Mouse (Mus musculus): Measurements from ENCODE around the gene Tmem151b. TPM values are rescaled to one million over a fixed set of nuclear protein-coding genes. Genes with fewer than 3 reads are reported as not detected.
A peak's percentile ranks its signal among the peaks of the same experiment; 100 is the strongest.

Gene Tmem151b
- polyA plus RNA-seq, 1 experiment: not detected

DNA sequence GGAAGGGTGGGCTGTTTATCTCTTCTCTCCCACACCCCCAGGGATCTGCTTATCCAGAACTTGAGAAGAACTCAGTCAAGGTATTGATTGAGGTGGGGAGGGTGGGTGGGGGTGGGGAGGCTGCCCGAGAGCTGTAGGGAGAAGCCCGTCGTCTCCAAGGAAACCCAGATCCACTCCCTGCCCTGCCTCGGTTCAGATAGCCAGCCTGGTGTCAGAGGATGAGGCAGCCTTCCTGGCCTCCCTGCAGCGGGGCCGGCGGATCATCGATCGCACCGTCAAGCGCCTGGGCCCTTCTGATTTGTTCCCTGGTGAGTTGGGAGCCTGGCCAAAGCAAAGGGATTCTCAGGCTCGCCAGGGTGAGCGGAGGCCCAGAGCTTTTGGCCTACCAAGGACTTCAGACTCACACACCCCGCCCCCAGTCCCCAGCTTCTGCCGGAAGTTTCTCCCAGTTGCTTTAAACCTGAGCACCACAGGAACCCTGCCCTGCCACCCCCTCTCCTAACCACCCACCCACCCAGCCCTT is 34.2 kb downstream of the Tmem151b start:
- TF ChIP-seq GATA1 (IDR thresholded peaks at IDR 0.05; ENCODE audit: low read length): no peak
- no peak for TF ChIP-seq TAL1 (IDR thresholded peaks at IDR 0.05; ENCODE audit: low read length)
- no peaks in the 10 kb centered on the region for H3K4me1 ChIP-seq (ENCODE audit: control insufficient read depth)
- H3K36me3 ChIP-seq (ENCODE audit: control insufficient read depth): peaks cover 57% of the 10 kb centered on the region
- H3K4me3 ChIP-seq (replicated peaks): no peak overlapping the region
- H3K9me3 ChIP-seq (ENCODE audit: control insufficient read depth, low read length): no peaks in the 10 kb centered on the region
- H3K27me3 ChIP-seq (ENCODE audit: control insufficient read depth): no peaks in the 10 kb centered on the region

GRCm38 (mm10) chr17:45511757-45512156 is 37.7 kb downstream of the Tmem151b start:
- TF ChIP-seq GATA1 (IDR thresholded peaks at IDR 0.05; ENCODE audit: low read length): no peak
- Histone ChIP-seq H3K4me1 (ENCODE audit: control insufficient read depth) (peaks cover 12% of the 10 kb centered on the region), H3K36me3 (ENCODE audit: control insufficient read depth) (peaks cover 39% of the 10 kb centered on the region), H3K9me3 (ENCODE audit: control insufficient read depth, low read length) (no peaks in the 10 kb centered on the region), H3K27me3 (ENCODE audit: control insufficient read depth) (no peaks in the 10 kb centered on the region), H3K4me3 (replicated peaks) (no peak overlapping the region)

- H3K9me3 ChIP-seq (ENCODE audit: control insufficient read depth, low read length): no peaks in the 10 kb centered on the region
- no peak for TF ChIP-seq TAL1 (IDR thresholded peaks at IDR 0.05; ENCODE audit: low read length)
- no peak for TF ChIP-seq GATA1 (IDR thresholded peaks at IDR 0.05; ENCODE audit: low read length)
- no peak overlapping the region for H3K4me3 ChIP-seq (replicated peaks)
- H3K36me3 ChIP-seq (ENCODE audit: control insufficient read depth): peaks cover 32% of the 10 kb centered on the region
- peaks cover 18% of the 10 kb centered on the region for H3K4me1 ChIP-seq (ENCODE audit: control insufficient read depth)
- H3K27me3 ChIP-seq (ENCODE audit: control insufficient read depth): no peaks in the 10 kb centered on the region
These were observed 38.6 kb downstream of the Tmem151b start for GRCm38 (mm10) chr17:45510871-45511270.

- Histone ChIP-seq H3K36me3 (ENCODE audit: control insufficient read depth) (peaks cover 24% of the 10 kb centered on the region), H3K27me3 (ENCODE audit: control insufficient read depth) (no peaks in the 10 kb centered on the region), H3K4me1 (ENCODE audit: control insufficient read depth) (peaks cover 22% of the 10 kb centered on the region), H3K9me3 (ENCODE audit: control insufficient read depth, low read length) (no peaks in the 10 kb centered on the region), H3K4me3 (replicated peaks) (peak within 1 kb of the TSS; percentile 92)
- TF ChIP-seq GATA1 (IDR thresholded peaks at IDR 0.05; ENCODE audit: low read length) (no peak), TAL1 (IDR thresholded peaks at IDR 0.05; ENCODE audit: low read length) (no peak)
These were observed 42.7 kb downstream of the Tmem151b start, which contains the start of gene Aars2 for GRCm38 (mm10) chr17:45506700-45507189. Aars2 (plus strand) TSS chr17:45506841.

DNA sequence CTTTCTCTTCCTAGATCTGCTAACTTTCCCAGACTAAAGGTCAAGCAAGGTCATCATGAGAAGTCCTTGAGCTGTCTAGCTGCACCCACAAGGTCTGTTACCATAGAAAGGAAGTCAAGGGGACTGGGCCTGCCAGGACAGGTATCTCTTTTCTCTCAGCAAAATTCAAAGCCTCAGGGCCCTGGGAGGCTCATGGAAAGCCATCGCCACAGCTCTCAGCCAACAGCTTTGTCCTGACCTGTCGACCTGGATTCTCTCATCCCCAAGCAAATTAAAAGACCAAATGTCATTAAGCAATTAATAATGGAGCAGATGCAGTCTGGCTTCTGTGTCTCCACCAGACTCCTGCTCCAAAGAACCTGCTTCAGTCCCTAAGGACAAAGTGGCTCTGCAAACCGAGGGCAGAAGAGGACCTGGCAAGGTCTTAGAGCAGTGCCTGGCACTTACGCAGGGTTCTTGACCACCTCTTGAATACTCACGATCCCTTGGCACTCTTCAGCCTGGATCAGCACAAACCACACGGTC is 43.5 kb downstream of the Tmem151b start:
- Histone ChIP-seq H3K4me3 (replicated peaks) (peak overlapping the region; percentile 92), H3K4me1 (ENCODE audit: control insufficient read depth) (peaks cover 22% of the 10 kb centered on the region), H3K9me3 (ENCODE audit: control insufficient read depth, low read length) (no peaks in the 10 kb centered on the region), H3K27me3 (ENCODE audit: control insufficient read depth) (no peaks in the 10 kb centered on the region), H3K36me3 (ENCODE audit: control insufficient read depth) (peaks cover 20% of the 10 kb centered on the region)
- TF ChIP-seq GATA1 (IDR thresholded peaks at IDR 0.05; ENCODE audit: low read length) (no peak), TAL1 (IDR thresholded peaks at IDR 0.05; ENCODE audit: low read length) (no peak)

GRCm38 (mm10) chr17:45503301-45503973 is 46.0 kb downstream of the Tmem151b start:
- H3K4me3 ChIP-seq (replicated peaks): no peak overlapping the region
- H3K4me1 ChIP-seq (ENCODE audit: control insufficient read depth): peaks cover 22% of the 10 kb centered on the region
- TF ChIP-seq TAL1 (IDR thresholded peaks at IDR 0.05; ENCODE audit: low read length) (no peak), GATA1 (IDR thresholded peaks at IDR 0.05; ENCODE audit: low read length) (no peak)

GRCm38 (mm10) chr17:45502324-45502723 is 47.2 kb downstream of the Tmem151b start:
- TF ChIP-seq GATA1 (IDR thresholded peaks at IDR 0.05; ENCODE audit: low read length): no peak
- TF ChIP-seq TAL1 (IDR thresholded peaks at IDR 0.05; ENCODE audit: low read length): no peak
- H3K27me3 ChIP-seq (ENCODE audit: control insufficient read depth): no peaks in the 10 kb centered on the region
- no peaks in the 10 kb centered on the region for H3K9me3 ChIP-seq (ENCODE audit: control insufficient read depth, low read length)
- H3K36me3 ChIP-seq (ENCODE audit: control insufficient read depth): no peaks in the 10 kb centered on the region
- peaks cover 16% of the 10 kb centered on the region for H3K4me1 ChIP-seq (ENCODE audit: control insufficient read depth)
- H3K4me3 ChIP-seq (replicated peaks): no peak overlapping the region

More at GRCm38 (mm10) chr17:45503301-45503973, 46.0 kb downstream of the Tmem151b start:
- H3K36me3 ChIP-seq (ENCODE audit: control insufficient read depth): peaks cover under 1% of the 10 kb centered on the region
- no peaks in the 10 kb centered on the region for H3K27me3 ChIP-seq (ENCODE audit: control insufficient read depth)
- no peaks in the 10 kb centered on the region for H3K9me3 ChIP-seq (ENCODE audit: control insufficient read depth, low read length)

DNA sequence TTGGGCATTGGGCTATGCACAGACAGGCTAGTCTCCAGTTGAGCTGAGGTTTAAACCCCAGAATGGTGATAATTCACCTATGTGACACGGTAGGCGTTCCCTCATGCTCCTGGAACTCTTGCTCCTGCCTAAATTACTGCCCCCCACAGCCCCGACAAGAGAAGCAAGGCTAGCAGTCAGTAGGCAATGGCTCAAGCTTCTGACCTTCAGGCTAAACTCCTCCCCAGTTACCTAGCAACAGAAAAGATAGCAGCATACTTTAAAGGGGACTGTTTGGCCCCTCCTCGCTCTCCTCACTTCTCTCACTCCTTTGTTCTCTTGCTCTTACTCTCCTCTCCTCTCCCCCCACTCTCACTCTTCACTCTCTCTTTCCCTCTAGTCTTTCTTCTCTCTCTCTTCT is 48.5 kb downstream of the Tmem151b start:
- H3K36me3 ChIP-seq (ENCODE audit: control insufficient read depth): no peaks in the 10 kb centered on the region

DNA sequence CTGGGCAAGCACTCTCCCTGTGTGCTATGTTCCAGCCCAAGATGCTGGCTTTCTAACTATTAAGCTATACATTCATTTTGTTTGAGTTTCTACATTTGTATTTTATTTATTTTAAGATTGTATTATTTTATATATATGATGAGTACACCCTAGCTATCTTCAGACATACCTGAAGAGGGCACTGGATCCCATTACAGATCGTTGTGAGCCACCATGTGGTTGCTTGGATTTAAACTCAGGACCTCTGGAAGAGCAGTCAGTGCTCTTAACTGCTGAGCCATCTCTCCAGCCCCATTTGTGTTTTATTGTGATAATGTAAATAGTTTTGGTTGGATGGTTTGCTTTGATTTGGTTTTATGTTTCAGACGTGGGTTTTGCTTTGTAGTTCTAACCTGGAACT is 50.0 kb downstream of the Tmem151b start:
- peaks cover 4% of the 10 kb centered on the region for H3K4me1 ChIP-seq (ENCODE audit: control insufficient read depth)
- H3K36me3 ChIP-seq (ENCODE audit: control insufficient read depth): no peaks in the 10 kb centered on the region
- no peak overlapping the region for H3K4me3 ChIP-seq (replicated peaks)
- TF ChIP-seq TAL1 (IDR thresholded peaks at IDR 0.05; ENCODE audit: low read length): no peak
- TF ChIP-seq GATA1 (IDR thresholded peaks at IDR 0.05; ENCODE audit: low read length): no peak
- H3K9me3 ChIP-seq (ENCODE audit: control insufficient read depth, low read length): no peaks in the 10 kb centered on the region
- H3K27me3 ChIP-seq (ENCODE audit: control insufficient read depth): no peaks in the 10 kb centered on the region

More for the DNA sequence above, 48.5 kb downstream of the Tmem151b start:
- peaks cover 4% of the 10 kb centered on the region for H3K4me1 ChIP-seq (ENCODE audit: control insufficient read depth)
- H3K9me3 ChIP-seq (ENCODE audit: control insufficient read depth, low read length): no peaks in the 10 kb centered on the region
- TF ChIP-seq GATA1 (IDR thresholded peaks at IDR 0.05; ENCODE audit: low read length) (no peak), TAL1 (IDR thresholded peaks at IDR 0.05; ENCODE audit: low read length) (no peak)
- H3K27me3 ChIP-seq (ENCODE audit: control insufficient read depth): no peaks in the 10 kb centered on the region
- no peak overlapping the region for H3K4me3 ChIP-seq (replicated peaks)

All from erythroblast, embryonic 14.5 days (primary cell).